Mouse (Mus musculus) midbrain, embryonic 16.5 days (tissue): ENCODE measurements around the gene Uspl1. TPM values are rescaled to one million over a fixed set of nuclear protein-coding genes. Genes with fewer than 3 reads are reported as not detected.

Experiments
- ATAC-seq: fragments of 200-750 bp; cut with Nextera tagmentation; 2 replicates; pipeline ENCODE4 v1.8.0; 2017; ENCODE audit warnings: moderate TSS enrichment
- H3K27ac ChIP-seq: fragments of 300-500 bp; sonication (generic); 2 replicates; pipeline ENCODE4 v1.5.1; 2014; ENCODE audit warnings: mild to moderate bottlenecking, low read length, mixed read lengths
- H3K27me3 ChIP-seq: fragments of 300-500 bp; sonication (generic); 2 replicates; pipeline ENCODE4 v1.6.1; 2014; ENCODE audit warnings: low read depth, low read length, mixed read lengths; ENCODE audit not compliant: control insufficient read depth, insufficient read depth
- H3K36me3 ChIP-seq: fragments of 300-500 bp; sonication (generic); 2 replicates; pipeline ENCODE4 v1.6.1; 2014; ENCODE audit warnings: mild to moderate bottlenecking, low read length, moderate library complexity, mixed read lengths; ENCODE audit not compliant: control insufficient read depth, insufficient read depth
- H3K4me1 ChIP-seq: fragments of 300-500 bp; sonication (generic); 2 replicates; pipeline ENCODE4 v1.6.1; 2014; ENCODE audit warnings: mild to moderate bottlenecking, low read length, mixed read lengths; ENCODE audit not compliant: control insufficient read depth, insufficient read depth
- H3K4me2 ChIP-seq: fragments of 300-500 bp; sonication (generic); 2 replicates; pipeline ENCODE4 v1.6.1; 2014; ENCODE audit warnings: mild to moderate bottlenecking, low read length, mixed read lengths
- H3K4me3 ChIP-seq: fragments of 300-500 bp; sonication (generic); 2 replicates; pipeline ENCODE4 v1.5.1; 2014; ENCODE audit warnings: low read depth, mild to moderate bottlenecking, low read length, moderate library complexity, mixed read lengths
- H3K9ac ChIP-seq: fragments of 300-500 bp; sonication (generic); 2 replicates; pipeline ENCODE4 v1.6.1; 2014; ENCODE audit warnings: low read depth, low read length, mixed read lengths
- H3K9me3 ChIP-seq: fragments of 300-500 bp; sonication (generic); replicated peaks from 2 replicates; pipeline ENCODE4 v1.6.1; 2014; ENCODE audit warnings: mild to moderate bottlenecking, low read length, mixed read lengths; ENCODE audit not compliant: control insufficient read depth, poor library complexity, severe bottlenecking
- WGBS: fragments of 180-500 bp; shearing (Covaris S2); extraction: QIAGEN DNeasy Blood & Tissue Kit; methylation state at CpG from one replicate; pipeline ENCODE4 v1.1.7; 2014; 5-methylcytosine and 5-hydroxymethylcytosine counted together
- polyA plus RNA-seq: library from polyadenylated mRNA; unstranded; fragments of >200 nt; fragmentation: Nextera tagmentation; extraction: Ambion mirVana; gene quantifications from 2 replicates; pipeline ENCODE4 v1.2.1, GENCODE M21; 2015

The Uspl1 gene
- polyA plus RNA-seq, 1 experiment from 2014 or later = 53.5 TPM

- Histone ChIP-seq H3K36me3 (no peaks in the 10 kb centered on the region), H3K4me3 (no peak overlapping the region), H3K4me1 (no peaks in the 10 kb centered on the region), H3K27ac (no peak overlapping the region), H3K9ac (no peak overlapping the region), H3K4me2 (no peak overlapping the region), H3K27me3 (no peaks in the 10 kb centered on the region), H3K9me3 (no peaks in the 10 kb centered on the region)
- ATAC-seq = no peak
- 78% methylated on average over 25 of the region's 25 CpGs for WGBS
Measured at GRCm38 (mm10) chr5:149143766-149144375, 40.3 kb upstream of the Uspl1 start.

GRCm38 (mm10) chr5:149146691-149147090, 37.5 kb upstream of the Uspl1 start:
- Histone ChIP-seq H3K27ac (no peak overlapping the region), H3K9me3 (no peaks in the 10 kb centered on the region)
- ATAC-seq = no peak

GRCm38 (mm10) chr5:149147386-149148000, 36.7 kb upstream of the Uspl1 start:
- ATAC-seq = no peak
- H3K4me3 ChIP-seq = no peak overlapping the region
- no peaks in the 10 kb centered on the region for H3K27me3 ChIP-seq
- WGBS = 81% methylated on average over 8 of the region's 8 CpGs
- H3K36me3 ChIP-seq = no peaks in the 10 kb centered on the region
- H3K9me3 ChIP-seq = no peaks in the 10 kb centered on the region
- no peak overlapping the region for H3K27ac ChIP-seq
- H3K9ac ChIP-seq = no peak overlapping the region
- no peak overlapping the region for H3K4me2 ChIP-seq
- H3K4me1 ChIP-seq = no peaks in the 10 kb centered on the region

More at GRCm38 (mm10) chr5:149146691-149147090, 37.5 kb upstream of the Uspl1 start:
- 96% methylated on average over 7 of the region's 7 CpGs for WGBS
- no peak overlapping the region for H3K4me2 ChIP-seq
- no peaks in the 10 kb centered on the region for H3K36me3 ChIP-seq
- H3K9ac ChIP-seq = no peak overlapping the region
- H3K4me3 ChIP-seq = no peak overlapping the region
- H3K27me3 ChIP-seq = no peaks in the 10 kb centered on the region
- H3K4me1 ChIP-seq = no peaks in the 10 kb centered on the region

- no peak for ATAC-seq
- no peak overlapping the region for H3K9ac ChIP-seq
- 93% methylated on average over 3 of the region's 3 CpGs for whole genome bisulfite sequencing
- H3K27me3 ChIP-seq = no peaks in the 10 kb centered on the region
- H3K4me3 ChIP-seq = no peak overlapping the region
- H3K4me2 ChIP-seq = no peak overlapping the region
- no peaks in the 10 kb centered on the region for H3K36me3 ChIP-seq
- H3K9me3 ChIP-seq = no peaks in the 10 kb centered on the region
- no peaks in the 10 kb centered on the region for H3K4me1 ChIP-seq
- no peak overlapping the region for H3K27ac ChIP-seq
Measured at GRCm38 (mm10) chr5:149150882-149151281, 33.3 kb upstream of the Uspl1 start.

GRCm38 (mm10) chr5:149152063-149152773, 31.9 kb upstream of the Uspl1 start:
- Histone ChIP-seq H3K9me3 (no peaks in the 10 kb centered on the region), H3K27ac (no peak overlapping the region), H3K27me3 (no peaks in the 10 kb centered on the region), H3K4me3 (no peak overlapping the region), H3K4me1 (no peaks in the 10 kb centered on the region), H3K9ac (no peak overlapping the region), H3K4me2 (peak overlapping the region; percentile 6; the same call in 1 of the 2 replicates), H3K36me3 (no peaks in the 10 kb centered on the region)
- 51% methylated on average over 13 of the region's 13 CpGs for WGBS
- no peak for ATAC-seq

- no peak overlapping the region for H3K27ac ChIP-seq
- H3K9ac ChIP-seq = no peak overlapping the region
- H3K4me3 ChIP-seq = no peak overlapping the region
- H3K4me1 ChIP-seq = no peaks in the 10 kb centered on the region
- H3K27me3 ChIP-seq = no peaks in the 10 kb centered on the region
- no peak for ATAC-seq
- no peaks in the 10 kb centered on the region for H3K36me3 ChIP-seq
- H3K4me2 ChIP-seq = peak overlapping the region; percentile 6; the same call in 1 of the 2 replicates
- H3K9me3 ChIP-seq = no peaks in the 10 kb centered on the region
- WGBS = 63% methylated on average over 12 of the region's 12 CpGs
Measured at GRCm38 (mm10) chr5:149152774-149153155, 31.4 kb upstream of the Uspl1 start.

- 90% methylated on average over 18 of the region's 18 CpGs for WGBS
- Histone ChIP-seq H3K4me3 (no peak overlapping the region), H3K27me3 (no peaks in the 10 kb centered on the region), H3K9me3 (no peaks in the 10 kb centered on the region), H3K4me2 (no peak overlapping the region), H3K36me3 (no peaks in the 10 kb centered on the region), H3K9ac (no peak overlapping the region), H3K4me1 (no peaks in the 10 kb centered on the region), H3K27ac (no peak overlapping the region)
- no peak for ATAC-seq
Measured at GRCm38 (mm10) chr5:149156886-149157563, 27.1 kb upstream of the Uspl1 start.

GRCm38 (mm10) chr5:149159021-149159420, 25.1 kb upstream of the Uspl1 start:
- ATAC-seq = no peak
- no peak overlapping the region for H3K4me3 ChIP-seq
- no peaks in the 10 kb centered on the region for H3K36me3 ChIP-seq
- WGBS = 93% methylated on average over 6 of the region's 6 CpGs
- no peak overlapping the region for H3K9ac ChIP-seq
- no peak overlapping the region for H3K4me2 ChIP-seq
- no peak overlapping the region for H3K27ac ChIP-seq
- no peaks in the 10 kb centered on the region for H3K9me3 ChIP-seq
- no peaks in the 10 kb centered on the region for H3K27me3 ChIP-seq
- H3K4me1 ChIP-seq = no peaks in the 10 kb centered on the region

GRCm38 (mm10) chr5:149160469-149160868, 23.7 kb upstream of the Uspl1 start:
- H3K4me1 ChIP-seq = no peaks in the 10 kb centered on the region
- no peaks in the 10 kb centered on the region for H3K27me3 ChIP-seq
- no peak overlapping the region for H3K27ac ChIP-seq
- no peak overlapping the region for H3K9ac ChIP-seq
- H3K4me3 ChIP-seq = no peak overlapping the region
- ATAC-seq = no peak
- no peaks in the 10 kb centered on the region for H3K9me3 ChIP-seq
- H3K4me2 ChIP-seq = no peak overlapping the region
- WGBS = 83% methylated on average over 4 of the region's 4 CpGs
- H3K36me3 ChIP-seq = no peaks in the 10 kb centered on the region
